Mouse (Mus musculus): ENCODE measurements at regions not wholly inside any gene's neighbourhood (a gene's known extent, or its start where the extent isn't known, plus 50 kb on each side); places are given as distances from the start of the nearest gene placed in this dataset.

DNA sequence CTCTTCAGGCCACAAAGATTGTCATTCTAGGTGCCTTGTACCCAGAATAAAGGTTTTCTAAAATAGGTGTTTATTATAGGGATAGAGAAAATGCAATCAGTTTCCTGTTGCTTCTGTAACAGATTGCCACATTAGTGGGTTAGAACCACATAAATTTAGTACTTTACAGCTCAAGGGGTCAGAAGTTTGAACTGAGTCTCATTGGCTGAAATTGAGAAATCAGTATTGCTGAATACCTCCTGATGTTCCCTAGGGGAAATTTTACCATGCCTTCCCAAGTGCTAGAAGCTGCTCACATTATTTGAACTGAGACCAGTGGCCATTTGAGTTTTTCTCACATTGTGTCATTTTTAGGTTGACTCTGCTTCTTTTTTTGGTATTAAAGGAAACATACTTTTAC is 160.2 kb downstream of the Calcrl start:
- no peak for DNase-seq (ENCODE audit: low read depth)

DNA sequence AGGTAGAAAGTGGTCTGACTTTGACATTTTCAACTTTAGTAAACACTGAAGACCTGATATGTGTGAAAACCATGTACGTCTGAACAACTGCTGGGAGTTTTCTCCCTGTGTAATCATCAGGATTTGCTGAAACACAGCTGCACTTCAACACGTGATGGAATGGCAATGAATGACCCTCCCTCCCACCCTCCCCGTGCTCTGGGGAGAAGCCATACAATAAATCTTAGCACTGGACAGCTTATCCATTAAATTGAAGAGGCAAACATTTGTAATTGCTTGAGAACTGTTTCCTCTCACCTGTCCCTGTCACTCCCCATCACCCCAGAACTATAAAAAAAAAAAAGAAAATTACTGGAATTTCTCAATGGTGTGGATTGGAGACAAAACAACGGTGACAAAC is 159.1 kb downstream of the Calcrl start:
- no peak for DNase-seq (ENCODE audit: low read depth)

DNA sequence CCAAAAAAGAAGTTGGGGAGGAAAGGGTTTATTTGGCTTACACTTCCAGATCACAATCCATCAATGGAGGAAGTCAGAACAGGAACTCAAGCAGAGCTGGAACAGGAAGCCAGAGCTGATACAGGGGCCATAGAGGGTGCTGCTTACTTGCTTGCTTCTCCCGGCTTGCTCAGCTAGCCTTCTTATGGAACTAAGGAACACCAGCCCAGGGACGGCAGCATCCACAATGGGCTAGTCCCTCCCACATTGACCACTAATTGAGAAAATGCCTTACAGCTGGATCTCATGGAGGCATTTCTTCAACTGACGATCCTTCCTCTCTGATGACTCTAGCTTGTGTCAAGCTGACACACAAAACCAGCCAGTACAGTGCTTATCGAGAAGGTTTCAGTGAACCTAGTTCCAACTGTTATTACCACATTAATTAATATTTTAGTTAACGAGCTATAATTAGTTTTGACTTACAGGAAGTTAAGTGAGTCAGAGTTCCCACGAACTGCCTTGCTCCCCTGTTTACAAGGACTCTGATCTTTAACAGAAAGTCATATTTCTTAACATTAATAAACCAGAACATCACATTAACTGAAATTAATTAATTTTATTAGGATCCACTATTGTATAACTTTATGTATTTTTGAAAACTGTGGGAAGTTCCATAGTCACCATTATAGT is 158.2 kb downstream of the Calcrl start:
- DNase-seq (ENCODE audit: low read depth) = no peak

DNA sequence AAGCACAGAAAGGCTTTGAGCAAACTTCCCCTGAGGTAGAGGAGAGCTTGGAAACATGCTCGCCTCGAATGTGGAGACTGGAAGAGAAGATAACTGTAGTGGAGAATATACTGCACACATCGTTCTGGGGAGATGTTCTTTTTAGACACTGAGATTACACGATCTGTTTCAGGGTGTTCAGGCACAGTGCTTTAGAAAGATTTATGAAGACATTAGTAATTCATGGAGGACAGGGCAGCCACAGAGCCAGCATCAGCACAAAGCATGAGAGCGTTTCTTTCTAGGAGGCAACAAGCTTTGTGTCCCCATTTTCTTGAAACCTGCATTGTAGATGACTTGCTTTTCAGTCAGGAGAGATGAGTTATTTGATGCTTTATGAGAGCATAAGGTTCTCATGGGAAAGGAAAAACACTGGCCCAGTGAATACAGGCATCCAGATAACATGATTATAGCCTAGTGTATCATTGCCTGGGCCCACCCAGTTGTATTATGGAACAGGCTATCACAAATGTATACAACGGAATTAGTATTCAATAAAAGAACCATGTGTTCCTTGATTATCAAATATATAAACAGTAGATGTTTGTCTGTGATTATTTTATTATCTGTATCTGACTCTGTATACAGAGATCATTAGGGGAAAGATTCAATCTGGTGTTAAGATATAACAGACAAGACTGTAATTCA is 151.0 kb downstream of the Calcrl start:
- DNase-seq (ENCODE audit: low read depth) = no peak

DNA sequence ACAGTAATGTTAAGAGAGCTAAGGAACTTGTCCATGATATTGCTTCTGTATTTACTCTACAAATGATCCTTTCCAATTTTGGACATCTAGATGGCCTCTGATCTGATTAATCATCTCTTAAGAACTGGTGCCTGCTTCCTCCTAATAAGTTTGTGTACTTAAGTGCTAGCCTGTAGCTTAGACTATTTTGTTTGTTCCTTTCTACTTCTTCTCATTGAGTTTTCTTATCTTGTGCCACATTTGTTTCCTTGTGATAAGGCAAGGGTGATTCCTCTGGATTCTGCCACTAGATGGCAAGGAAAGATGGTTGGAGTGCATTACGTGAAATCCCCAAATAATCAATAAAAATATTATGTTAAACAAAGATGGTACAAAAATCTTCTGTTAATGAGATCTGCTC is 148.0 kb downstream of the Calcrl start:
- no peak for DNase-seq (ENCODE audit: low read depth)
